Mouse (Mus musculus): ENCODE measurements at regions not wholly inside any gene's neighbourhood (a gene's known extent, or its start where the extent isn't known, plus 50 kb on each side); places are given as distances from the start of the nearest gene placed in this dataset.
A peak's percentile ranks its signal among the peaks of the same experiment; 100 is the strongest.

GRCm38 (mm10) chr2:178718048-178718447, 287.7 kb downstream of the Cdh26 start:
- DNase-seq: no peak

GRCm38 (mm10) chr2:178723455-178723854, 293.1 kb downstream of the Cdh26 start:
- DNase-seq: no peak

- DNase-seq: no peak
Observed at GRCm38 (mm10) chr2:178724228-178724627, 293.9 kb downstream of the Cdh26 start.

- DNase-seq: peak in 1 of 2 experiments; percentile 5
Observed at GRCm38 (mm10) chr2:178727930-178728793, 297.8 kb downstream of the Cdh26 start.

- DNase-seq: no peak
Observed at GRCm38 (mm10) chr2:178728794-178729120, 298.4 kb downstream of the Cdh26 start.

GRCm38 (mm10) chr2:178735099-178735498, 304.8 kb downstream of the Cdh26 start:
- peak in 1 of 2 experiments; percentile 43 for DNase-seq

- DNase-seq: no peak
Observed at GRCm38 (mm10) chr2:178744617-178745016, 314.3 kb downstream of the Cdh26 start.

- no peak for DNase-seq
Observed at GRCm38 (mm10) chr2:178745296-178746015, 315.1 kb downstream of the Cdh26 start.

GRCm38 (mm10) chr2:178751247-178751646, 320.9 kb downstream of the Cdh26 start:
- peak in 1 of 2 experiments; percentile 4 for DNase-seq

- DNase-seq: peak; percentile 52 to 83
Observed at GRCm38 (mm10) chr2:178758366-178758765, 328.0 kb downstream of the Cdh26 start.

GRCm38 (mm10) chr2:178768526-178768925, 338.2 kb downstream of the Cdh26 start:
- DNase-seq: no peak

- DNase-seq: no peak
Observed at GRCm38 (mm10) chr2:178769001-178769400, 338.7 kb downstream of the Cdh26 start.

- DNase-seq: no peak
Observed at GRCm38 (mm10) chr2:178771435-178771834, 341.1 kb downstream of the Cdh26 start.

GRCm38 (mm10) chr2:178771881-178772280, 341.6 kb downstream of the Cdh26 start:
- DNase-seq: no peak

- no peak for DNase-seq
Observed at GRCm38 (mm10) chr2:178784822-178785589, 354.7 kb downstream of the Cdh26 start.

GRCm38 (mm10) chr2:178785843-178786242, 355.5 kb downstream of the Cdh26 start:
- DNase-seq: no peak

GRCm38 (mm10) chr2:178795841-178796240, 365.5 kb downstream of the Cdh26 start:
- DNase-seq: no peak

GRCm38 (mm10) chr2:178801464-178801863, 371.1 kb downstream of the Cdh26 start:
- DNase-seq: no peak

- no peak for DNase-seq
Observed at GRCm38 (mm10) chr2:178805283-178805682, 375.0 kb downstream of the Cdh26 start.

- no peak for DNase-seq
Observed at GRCm38 (mm10) chr2:178821552-178821951, 391.2 kb downstream of the Cdh26 start.

GRCm38 (mm10) chr2:178830313-178830712, 400.0 kb downstream of the Cdh26 start:
- DNase-seq: no peak

GRCm38 (mm10) chr2:178834986-178835385, 404.7 kb downstream of the Cdh26 start:
- no peak for DNase-seq

GRCm38 (mm10) chr2:178838571-178838970, 408.2 kb downstream of the Cdh26 start:
- DNase-seq: no peak
